Mouse (Mus musculus) kidney, postnatal 25 days (tissue): ENCODE data around the gene Tmem199.

Experiments used
- DNase-seq, 2 experiments: peaks; one replicate each; pipeline ENCODE4 v3.0.0; 2021; ENCODE audit warnings: mixed read lengths in 2 of 2

The Tmem199 gene

GRCm38 (mm10) chr11:78471326-78472103, 40.5 kb downstream of the Tmem199 start:
- DNase-seq = no peak

GRCm38 (mm10) chr11:78467932-78468331, 44.0 kb downstream of the Tmem199 start:
- no peak for DNase-seq

GRCm38 (mm10) chr11:78467515-78467914, 44.5 kb downstream of the Tmem199 start:
- DNase-seq = no peak

GRCm38 (mm10) chr11:78466242-78466912, 45.6 kb downstream of the Tmem199 start:
- peak in 1 of 2 experiments; percentile 3 for DNase-seq

- peak; percentile 91 to 93 for DNase-seq
These were observed 46.3 kb downstream of the Tmem199 start, which contains the start of gene Slc46a1 for GRCm38 (mm10) chr11:78465568-78466180. Slc46a1 (plus strand) TSS chr11:78465697.

- no peak for DNase-seq
These were observed 46.9 kb downstream of the Tmem199 start for GRCm38 (mm10) chr11:78465116-78465515.

GRCm38 (mm10) chr11:78463286-78464036, 48.5 kb downstream of the Tmem199 start:
- no peak for DNase-seq

- no peak for DNase-seq
These were observed 49.3 kb downstream of the Tmem199 start for GRCm38 (mm10) chr11:78462669-78463068.

- DNase-seq = no peak
These were observed 50.1 kb downstream of the Tmem199 start for GRCm38 (mm10) chr11:78461894-78462293.

GRCm38 (mm10) chr11:78458740-78459139, 53.2 kb downstream of the Tmem199 start:
- no peak for DNase-seq
